Mouse (Mus musculus): ENCODE measurements at regions not wholly inside any gene's neighbourhood (a gene's known extent, or its start where the extent isn't known, plus 50 kb on each side); places are given as distances from the start of the nearest gene placed in this dataset.

DNA sequence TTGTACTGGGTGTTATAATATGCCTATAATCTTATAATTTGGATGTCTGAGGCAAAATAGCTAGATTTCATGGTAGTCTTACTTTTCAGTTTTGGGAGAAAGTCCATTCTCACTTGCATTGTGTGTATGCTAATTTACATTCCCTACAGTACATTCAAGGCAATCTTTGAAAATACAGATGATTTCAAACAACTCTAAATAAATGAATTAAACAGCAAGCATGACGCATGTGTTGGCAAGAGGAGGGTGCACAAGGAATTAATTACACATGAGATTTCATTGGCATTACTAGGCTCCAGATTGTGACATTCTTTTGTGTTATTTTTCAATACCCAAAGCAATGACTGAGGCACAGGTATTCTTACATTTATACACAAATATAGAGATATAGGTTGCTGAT, 495.2 kb upstream of the Cypt12 start:
- Histone ChIP-seq H3K9me3 (replicated peaks; ENCODE audit: control insufficient read depth, low read length) (no peaks in the 10 kb centered on the region), H3K27me3 (ENCODE audit: control insufficient read depth, insufficient read depth, low read length) (no peaks in the 10 kb centered on the region), H3K4me1 (ENCODE audit: control insufficient read depth, insufficient read depth) (no peaks in the 10 kb centered on the region), H3K9ac (replicated peaks; ENCODE audit: low read depth, low read length) (no peak overlapping the region), H3K4me3 (ENCODE audit: low read depth, low read length) (no peak overlapping the region), H3K4me2 (ENCODE audit: low read depth, low read length) (no peak overlapping the region), H3K36me3 (replicated peaks; ENCODE audit: control insufficient read depth, insufficient read depth, low read length) (no peaks in the 10 kb centered on the region), H3K27ac (ENCODE audit: low read depth) (no peak overlapping the region)
- DNase-seq (ENCODE audit: low spot score) (no peak), ATAC-seq (ENCODE audit: insufficient read depth, low read depth) (no peak)
- TF ChIP-seq EP300 (IDR thresholded peaks at IDR 0.05; ENCODE audit: low read depth) = no peak
- TF ChIP-seq CTCF (IDR thresholded peaks at IDR 0.05; ENCODE audit: low read depth) = no peak
- 88% methylated on average over 1 of the region's 1 CpGs for WGBS

DNA sequence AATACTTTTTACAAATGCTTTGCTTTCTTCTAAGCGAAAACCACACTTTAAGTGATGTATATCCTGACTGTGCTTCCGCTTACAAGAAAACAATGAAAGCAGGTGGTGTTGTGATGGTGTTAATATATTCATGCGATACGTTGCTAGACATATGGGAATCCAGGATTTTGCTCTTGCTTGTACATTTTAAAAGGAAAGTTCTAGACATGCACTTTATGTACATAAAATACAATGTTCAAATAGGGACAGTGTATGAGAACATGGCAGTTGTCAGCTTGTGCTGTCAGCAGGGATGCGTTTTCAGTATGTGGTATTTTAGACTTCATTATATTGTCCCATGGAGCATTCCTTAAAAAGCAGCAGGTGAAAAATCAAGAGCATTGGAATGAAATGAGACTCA, 487.7 kb upstream of the Cypt12 start:
- H3K27me3 ChIP-seq (ENCODE audit: control insufficient read depth, insufficient read depth, low read length) = no peaks in the 10 kb centered on the region
- H3K4me2 ChIP-seq (ENCODE audit: low read depth, low read length) = no peak overlapping the region
- DNase-seq (ENCODE audit: low spot score) (no peak), ATAC-seq (ENCODE audit: insufficient read depth, low read depth) (no peak)
- no peaks in the 10 kb centered on the region for H3K36me3 ChIP-seq (replicated peaks; ENCODE audit: control insufficient read depth, insufficient read depth, low read length)
- no peaks in the 10 kb centered on the region for H3K4me1 ChIP-seq (ENCODE audit: control insufficient read depth, insufficient read depth)
- no peak overlapping the region for H3K4me3 ChIP-seq (ENCODE audit: low read depth, low read length)
- WGBS = 87% methylated on average over 5 of the region's 5 CpGs
- TF ChIP-seq CTCF (IDR thresholded peaks at IDR 0.05; ENCODE audit: low read depth) (no peak), EP300 (IDR thresholded peaks at IDR 0.05; ENCODE audit: low read depth) (no peak)
- H3K9ac ChIP-seq (replicated peaks; ENCODE audit: low read depth, low read length) = no peak overlapping the region
- no peak overlapping the region for H3K27ac ChIP-seq (ENCODE audit: low read depth)
- H3K9me3 ChIP-seq (replicated peaks; ENCODE audit: control insufficient read depth, low read length) = no peaks in the 10 kb centered on the region

GRCm38 (mm10) chr3:17461365-17461764, 486.8 kb upstream of the Cypt12 start:
- H3K27me3 ChIP-seq (ENCODE audit: control insufficient read depth, insufficient read depth, low read length) = no peaks in the 10 kb centered on the region
- no peak for TF ChIP-seq EP300 (IDR thresholded peaks at IDR 0.05; ENCODE audit: low read depth)
- no peak for TF ChIP-seq CTCF (IDR thresholded peaks at IDR 0.05; ENCODE audit: low read depth)
- ATAC-seq (ENCODE audit: insufficient read depth, low read depth) = no peak
- H3K4me1 ChIP-seq (ENCODE audit: control insufficient read depth, insufficient read depth) = no peaks in the 10 kb centered on the region
- DNase-seq (ENCODE audit: low spot score) = no peak
- no peak overlapping the region for H3K9ac ChIP-seq (replicated peaks; ENCODE audit: low read depth, low read length)
- H3K27ac ChIP-seq (ENCODE audit: low read depth) = no peak overlapping the region
- H3K4me2 ChIP-seq (ENCODE audit: low read depth, low read length) = no peak overlapping the region
- H3K9me3 ChIP-seq (replicated peaks; ENCODE audit: control insufficient read depth, low read length) = no peaks in the 10 kb centered on the region
- no peak overlapping the region for H3K4me3 ChIP-seq (ENCODE audit: low read depth, low read length)
- no peaks in the 10 kb centered on the region for H3K36me3 ChIP-seq (replicated peaks; ENCODE audit: control insufficient read depth, insufficient read depth, low read length)
- WGBS = 77% methylated on average over 4 of the region's 4 CpGs

DNA sequence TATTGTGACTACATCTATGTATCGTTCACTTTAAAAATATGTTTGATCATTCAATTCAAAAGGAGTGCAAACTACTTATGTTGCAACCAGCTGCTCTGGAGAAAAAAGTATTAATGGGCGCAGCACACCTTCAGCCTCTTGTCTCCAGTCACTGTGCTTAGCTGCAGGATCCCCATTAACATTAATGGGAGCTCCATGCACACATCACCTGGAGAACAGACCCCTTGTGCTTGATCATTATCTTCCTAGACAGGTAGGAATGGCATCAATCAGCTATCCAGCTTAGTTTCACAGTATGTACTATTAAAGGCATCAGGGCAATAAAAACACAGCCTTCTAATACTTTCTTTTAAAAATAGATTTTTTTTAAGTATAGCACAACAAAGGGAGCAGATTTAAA, 474.4 kb upstream of the Cypt12 start:
- ATAC-seq (ENCODE audit: insufficient read depth, low read depth) = no peak
- no peak for DNase-seq (ENCODE audit: low spot score)
- Histone ChIP-seq H3K4me2 (ENCODE audit: low read depth, low read length) (no peak overlapping the region), H3K9ac (replicated peaks; ENCODE audit: low read depth, low read length) (no peak overlapping the region), H3K4me3 (ENCODE audit: low read depth, low read length) (no peak overlapping the region), H3K9me3 (replicated peaks; ENCODE audit: control insufficient read depth, low read length) (no peaks in the 10 kb centered on the region), H3K27ac (ENCODE audit: low read depth) (no peak overlapping the region), H3K27me3 (ENCODE audit: control insufficient read depth, insufficient read depth, low read length) (no peaks in the 10 kb centered on the region), H3K36me3 (replicated peaks; ENCODE audit: control insufficient read depth, insufficient read depth, low read length) (no peaks in the 10 kb centered on the region), H3K4me1 (ENCODE audit: control insufficient read depth, insufficient read depth) (no peaks in the 10 kb centered on the region)
- TF ChIP-seq EP300 (IDR thresholded peaks at IDR 0.05; ENCODE audit: low read depth) (no peak), CTCF (IDR thresholded peaks at IDR 0.05; ENCODE audit: low read depth) (no peak)
- WGBS = 82% methylated on average over 2 of the region's 2 CpGs

DNA sequence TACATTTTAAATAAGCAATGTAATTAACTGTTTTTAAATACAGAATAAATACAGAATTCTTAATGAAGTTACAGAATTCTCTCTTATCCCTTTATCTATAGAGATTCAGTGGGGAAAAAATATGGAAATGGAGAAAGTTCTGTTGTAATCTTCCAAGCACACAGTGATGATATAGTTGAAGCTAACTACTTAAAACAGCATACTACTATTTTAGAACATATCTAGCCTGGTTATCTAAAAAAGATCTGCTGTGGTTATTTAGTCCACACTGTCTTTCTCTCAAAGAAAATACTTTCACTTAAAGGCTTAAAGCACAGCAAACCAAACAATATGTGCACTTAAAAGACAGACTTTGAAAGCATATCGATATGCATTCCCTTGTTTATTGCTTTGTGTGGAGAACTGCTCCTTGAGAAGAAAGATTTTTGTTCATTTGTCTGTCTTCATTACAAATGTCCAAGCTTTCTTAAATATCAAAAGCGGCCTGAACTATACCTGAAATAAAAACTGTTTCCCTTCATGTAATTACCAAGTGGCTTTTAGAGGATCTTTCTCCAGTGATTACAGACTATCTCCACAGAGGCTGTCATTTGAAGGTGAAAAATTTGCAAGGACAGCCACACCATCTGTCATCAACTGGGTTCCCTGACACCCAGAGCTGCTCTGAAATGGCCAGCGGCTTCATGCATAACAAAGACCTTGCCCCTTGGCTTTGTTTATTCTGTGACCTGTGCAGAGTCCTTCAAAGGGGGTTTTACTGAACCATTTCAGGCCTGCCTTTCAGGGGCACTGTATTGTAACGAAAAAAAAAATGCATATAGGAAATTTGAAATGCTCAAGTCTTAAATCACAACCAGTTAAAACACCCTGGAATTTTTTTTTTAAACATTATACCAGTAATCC, 458.7 kb upstream of the Cypt12 start:
- no peaks in the 10 kb centered on the region for H3K4me1 ChIP-seq (ENCODE audit: control insufficient read depth, insufficient read depth)
- H3K36me3 ChIP-seq (replicated peaks; ENCODE audit: control insufficient read depth, insufficient read depth, low read length) = no peaks in the 10 kb centered on the region
- no peak overlapping the region for H3K4me3 ChIP-seq (ENCODE audit: low read depth, low read length)
- WGBS = 23% methylated on average over 4 of the region's 4 CpGs
- H3K4me2 ChIP-seq (ENCODE audit: low read depth, low read length) = no peak overlapping the region
- H3K27ac ChIP-seq (ENCODE audit: low read depth) = no peak overlapping the region
- ATAC-seq (ENCODE audit: insufficient read depth, low read depth) (no peak), DNase-seq (ENCODE audit: low spot score) (no peak)
- TF ChIP-seq CTCF (IDR thresholded peaks at IDR 0.05; ENCODE audit: low read depth) (no peak), EP300 (IDR thresholded peaks at IDR 0.05; ENCODE audit: low read depth) (no peak)
- H3K9ac ChIP-seq (replicated peaks; ENCODE audit: low read depth, low read length) = no peak overlapping the region
- H3K9me3 ChIP-seq (replicated peaks; ENCODE audit: control insufficient read depth, low read length) = no peaks in the 10 kb centered on the region
- H3K27me3 ChIP-seq (ENCODE audit: control insufficient read depth, insufficient read depth, low read length) = no peaks in the 10 kb centered on the region

- Histone ChIP-seq H3K4me1 (ENCODE audit: control insufficient read depth, insufficient read depth) (no peaks in the 10 kb centered on the region), H3K36me3 (replicated peaks; ENCODE audit: control insufficient read depth, insufficient read depth, low read length) (no peaks in the 10 kb centered on the region), H3K9me3 (replicated peaks; ENCODE audit: control insufficient read depth, low read length) (no peaks in the 10 kb centered on the region), H3K9ac (replicated peaks; ENCODE audit: low read depth, low read length) (no peak overlapping the region), H3K4me2 (ENCODE audit: low read depth, low read length) (no peak overlapping the region), H3K4me3 (ENCODE audit: low read depth, low read length) (no peak overlapping the region), H3K27ac (ENCODE audit: low read depth) (no peak overlapping the region), H3K27me3 (ENCODE audit: control insufficient read depth, insufficient read depth, low read length) (no peaks in the 10 kb centered on the region)
- DNase-seq (ENCODE audit: low spot score) (no peak), ATAC-seq (ENCODE audit: insufficient read depth, low read depth) (no peak)
- TF ChIP-seq CTCF (IDR thresholded peaks at IDR 0.05; ENCODE audit: low read depth) (no peak), EP300 (IDR thresholded peaks at IDR 0.05; ENCODE audit: low read depth) (no peak)
Observed at GRCm38 (mm10) chr3:17490632-17491031, 457.6 kb upstream of the Cypt12 start.
